Mouse (Mus musculus) embryonic fibroblast, embryonic 13.5 days (primary cell): ENCODE measurements around the gene Gata3.

Experiments used
- CTCF ChIP-seq: IDR thresholded peaks from 2 replicates; pipeline ENCODE4 v1.5.1; 2011; ENCODE audit warnings: mild to moderate bottlenecking, control low read depth, low read length, moderate library complexity, borderline replicate concordance; ENCODE audit not compliant: insufficient read depth
- POLR2A ChIP-seq: IDR thresholded peaks from 2 replicates; pipeline ENCODE4 v1.6.1; 2011; ENCODE audit warnings: low read depth, mild to moderate bottlenecking, control low read depth, low read length, moderate library complexity

GRCm38 (mm10) chr2:9876621-9877325 lies 13.1 kb downstream of the Gata3 start:
- TF ChIP-seq POLR2A (no peak), CTCF (no peak)
